ENCODE assay signal across 8 mouse cellular contexts in the genomic region with DNA sequence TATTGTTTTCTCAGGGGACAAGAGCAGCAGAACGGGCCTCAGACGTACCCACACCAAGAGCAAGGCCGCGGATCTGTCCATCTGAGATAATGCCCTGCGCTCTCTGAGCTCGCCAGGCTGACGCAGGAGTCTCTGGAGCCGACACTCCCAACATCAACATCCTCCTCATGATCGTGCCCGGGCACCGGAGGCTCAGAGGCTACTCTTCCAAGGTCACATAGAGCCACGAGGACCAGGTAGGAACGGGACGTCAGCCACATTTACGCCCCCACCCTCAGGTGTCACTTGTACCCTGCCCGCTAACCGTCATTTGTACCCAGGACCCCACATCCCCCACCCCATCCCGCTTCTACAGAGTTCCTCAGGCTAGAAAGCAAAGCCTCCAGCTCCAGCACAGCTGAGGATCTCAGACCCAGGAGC. TPM values are rescaled to one million over a fixed set of nuclear protein-coding genes. Genes with fewer than 3 reads are reported as not detected.
DNase-seq lines count a peak whose midpoint lies in the region; ATAC-seq and TF ChIP-seq lines count a peak whose summit lies in the region.

No protein-coding gene starts in this region.

- no peaks in the 10 kb centered on the region for H3K9me3 ChIP-seq in forebrain, embryonic 10.5 days
- no peaks in the 10 kb centered on the region for H3K9me3 ChIP-seq in limb, embryonic 13.5 days
- H3K9me3 ChIP-seq in midbrain, embryonic 10.5 days (replicated peaks): no peaks in the 10 kb centered on the region

- H3K36me3 ChIP-seq in kidney, adult 2 months (ENCODE audit: control insufficient read depth, insufficient read depth, low read length): no peaks in the 10 kb centered on the region
- H3K36me3 ChIP-seq in forebrain, embryonic 10.5 days (replicated peaks): peaks cover 27% of the 10 kb centered on the region
- H3K36me3 ChIP-seq in limb, embryonic 13.5 days: peaks cover 10% of the 10 kb centered on the region
- peaks cover 20% of the 10 kb centered on the region; the same call in 1 of the 2 replicates for H3K36me3 ChIP-seq in midbrain, embryonic 10.5 days

- H3K4me1 ChIP-seq in kidney, adult 2 months (ENCODE audit: control insufficient read depth, insufficient read depth, low read length): peaks cover 2% of the 10 kb centered on the region; the same call in 1 of the 2 replicates
- peaks cover 34% of the 10 kb centered on the region for H3K4me1 ChIP-seq in forebrain, embryonic 10.5 days
- H3K4me1 ChIP-seq in limb, embryonic 13.5 days: peaks cover 30% of the 10 kb centered on the region
- peaks cover 48% of the 10 kb centered on the region for H3K4me1 ChIP-seq in midbrain, embryonic 10.5 days

- POLR2A ChIA-PET in Patski (lab: Charles Lee): interaction anchor here (0.6 to 2.8 kb wide), 5 partner anchors 12 to 171 kb away, joined by 4 to 8 read pairs (median 6); no protein-coding TSS in a partner anchor

- peak overlapping the region; percentile 66 for H3K4me3 ChIP-seq in kidney, adult 2 months (ENCODE audit: insufficient read depth, low read depth, low read length)
- peak overlapping the region; percentile 66 for H3K4me3 ChIP-seq in forebrain, embryonic 10.5 days
- H3K4me3 ChIP-seq in limb, embryonic 13.5 days: peak overlapping the region; percentile 77
- peak overlapping the region; percentile 80 for H3K4me3 ChIP-seq in midbrain, embryonic 10.5 days

- no peak overlapping the region for H3K27ac ChIP-seq in kidney, adult 2 months (ENCODE audit: insufficient read depth, low read depth, low read length)
- H3K27ac ChIP-seq in forebrain, embryonic 10.5 days: peak overlapping the region; percentile 96
- H3K27ac ChIP-seq in limb, embryonic 13.5 days: peak overlapping the region; percentile 59; the same call in 1 of the 2 replicates
- H3K27ac ChIP-seq in midbrain, embryonic 10.5 days (replicated peaks): peak overlapping the region; percentile 95

- in situ Hi-C loops in Patski (cut with MboI; ENCODE audit: low pct_unique_long_range_greater_than_20kb): no loop called here

- WGBS in kidney, adult 2 months: under 1% methylated on average over 18 of the region's 18 CpGs
- WGBS in forebrain, embryonic 10.5 days: under 1% methylated on average over 18 of the region's 18 CpGs
- under 1% methylated on average over 18 of the region's 18 CpGs for WGBS in limb, embryonic 13.5 days
- WGBS in midbrain, embryonic 10.5 days: under 1% methylated on average over 18 of the region's 18 CpGs

- peak; percentile 11 for ATAC-seq in Patski
- ATAC-seq in limb, embryonic 13.5 days (ENCODE audit: low FRiP score, low read depth): peak; percentile 69

- H3K27me3 ChIP-seq in kidney, adult 2 months (replicated peaks; ENCODE audit: control insufficient read depth, insufficient read depth, low read length): no peaks in the 10 kb centered on the region
- H3K27me3 ChIP-seq in Patski: no peaks in the 10 kb centered on the region
- peaks cover 5% of the 10 kb centered on the region; the same call in 1 of the 2 replicates for H3K27me3 ChIP-seq in forebrain, embryonic 10.5 days (ENCODE audit: poor library complexity, severe bottlenecking)
- H3K27me3 ChIP-seq in limb, embryonic 13.5 days: no peaks in the 10 kb centered on the region
- no peaks in the 10 kb centered on the region for H3K27me3 ChIP-seq in midbrain, embryonic 10.5 days (ENCODE audit: low read depth, poor library complexity, severe bottlenecking)

- no peak for TF ChIP-seq CTCF in kidney, adult 2 months (conservative IDR thresholded peaks at IDR 0.05; ENCODE audit: insufficient read depth, insufficient read length, low read depth, low read length)
- no peak for TF ChIP-seq CTCF in Patski (IDR thresholded peaks at IDR 0.05)

- CTCF ChIA-PET in Patski (lab: Charles Lee): interaction anchor here (0.9 to 3.0 kb wide), 6 partner anchors 10 to 103 kb away, joined by 3 to 11 read pairs (median 4); partner anchors contain the start of gene Spef1

- TF ChIP-seq POLR2A in kidney, adult 2 months (IDR thresholded peaks at IDR 0.05; ENCODE audit: low read depth, low read length): no peak

- DNase-seq in kidney, adult 2 months: peak; percentile 28
- DNase-seq in kidney, postnatal 14 days: no peak
- DNase-seq in Patski (ENCODE audit: low read depth, low spot score): no peak
- no peak for DNase-seq in forebrain, embryonic 10.5 days (ENCODE audit: extremely low spot score, low spot score)
- no peak for DNase-seq in midbrain, embryonic 10.5 days (ENCODE audit: low spot score)
- DNase-seq in adipocyte (ENCODE audit: low spot score): no peak
- no peak for DNase-seq in layer of hippocampus, postnatal 10 days (ENCODE audit: low spot score in 2 of 2)

- H3K4me2 ChIP-seq in limb, embryonic 13.5 days (replicated peaks): peak overlapping the region; percentile 95

- peak overlapping the region; percentile 83 for H3K9ac ChIP-seq in limb, embryonic 13.5 days

RNA-seq across cellular contexts. Expression of gene 1700037H04Rik, which starts 0.4 kb away (rescaled TPM):
- 107 and 112 TPM in 2 replicates for polyA plus RNA-seq in kidney, adult 2 months (2012; rRNA removed)
- 86.3 TPM for polyA plus RNA-seq in Patski (2021)
- polyA plus RNA-seq in forebrain, embryonic 10.5 days (2016; fragmentation: Nextera tagmentation; extraction: Ambion mirVana): 128 and 129 TPM in 2 replicates
- polyA plus RNA-seq in limb, embryonic 13.5 days (2015; fragmentation: Nextera tagmentation; extraction: Ambion mirVana): 55.2 and 56.0 TPM in 2 replicates
- 136 and 145 TPM in 2 replicates for polyA plus RNA-seq in midbrain, embryonic 10.5 days (2016; fragmentation: Nextera tagmentation; extraction: Ambion mirVana)
- 10 to 100 TPM; 64.4 to 70.0 TPM for total RNA-seq in layer of hippocampus, postnatal 10 days (2021)

RNA-seq across cellular contexts. Expression of gene Cenpb, which starts 20.4 kb away (rescaled TPM):
- 95.3 and 105 TPM in 2 replicates for polyA plus RNA-seq in kidney, adult 2 months (2012; rRNA removed)
- 84.4 TPM for polyA plus RNA-seq in Patski (2021)
- polyA plus RNA-seq in forebrain, embryonic 10.5 days (2016; fragmentation: Nextera tagmentation; extraction: Ambion mirVana): 8.9 and 10.0 TPM in 2 replicates
- 11.2 and 11.6 TPM in 2 replicates for polyA plus RNA-seq in limb, embryonic 13.5 days (2015; fragmentation: Nextera tagmentation; extraction: Ambion mirVana)
- polyA plus RNA-seq in midbrain, embryonic 10.5 days (2016; fragmentation: Nextera tagmentation; extraction: Ambion mirVana): 9.0 and 10.6 TPM in 2 replicates
- total RNA-seq in layer of hippocampus, postnatal 10 days (2021): 100 to 1,000 TPM; 106 to 108 TPM

RNA-seq across cellular contexts. Expression of gene Gm11037, which starts 26.2 kb away (rescaled TPM):
- polyA plus RNA-seq in kidney, adult 2 months (2012; rRNA removed): not detected in 2 replicates
- not detected for polyA plus RNA-seq in Patski (2021)
- not detected in 2 replicates for polyA plus RNA-seq in forebrain, embryonic 10.5 days (2016; fragmentation: Nextera tagmentation; extraction: Ambion mirVana)
- not detected in 2 replicates for polyA plus RNA-seq in limb, embryonic 13.5 days (2015; fragmentation: Nextera tagmentation; extraction: Ambion mirVana)
- polyA plus RNA-seq in midbrain, embryonic 10.5 days (2016; fragmentation: Nextera tagmentation; extraction: Ambion mirVana): not detected in 2 replicates
- not detected for total RNA-seq in layer of hippocampus, postnatal 10 days (2021)

RNA-seq across cellular contexts. Expression of gene Cdc25b, which starts 27.2 kb away (rescaled TPM):
- polyA plus RNA-seq in kidney, adult 2 months (2012; rRNA removed): 12.9 TPM in 2 replicates
- polyA plus RNA-seq in Patski (2021): 23.5 TPM
- 65.9 and 79.3 TPM in 2 replicates for polyA plus RNA-seq in forebrain, embryonic 10.5 days (2016; fragmentation: Nextera tagmentation; extraction: Ambion mirVana)
- 57.6 and 60.3 TPM in 2 replicates for polyA plus RNA-seq in limb, embryonic 13.5 days (2015; fragmentation: Nextera tagmentation; extraction: Ambion mirVana)
- polyA plus RNA-seq in midbrain, embryonic 10.5 days (2016; fragmentation: Nextera tagmentation; extraction: Ambion mirVana): 117 and 140 TPM in 2 replicates
- total RNA-seq in layer of hippocampus, postnatal 10 days (2021): 10 to 100 TPM; 19.7 to 27.0 TPM

RNA-seq across cellular contexts. Expression of gene Spef1, which starts 27.6 kb away (rescaled TPM):
- polyA plus RNA-seq in kidney, adult 2 months (2012; rRNA removed): 4.6 and 5.2 TPM in 2 replicates
- polyA plus RNA-seq in Patski (2021): 9.4 TPM
- 4.4 and 4.6 TPM in 2 replicates for polyA plus RNA-seq in forebrain, embryonic 10.5 days (2016; fragmentation: Nextera tagmentation; extraction: Ambion mirVana)
- 4.7 and 5.5 TPM in 2 replicates for polyA plus RNA-seq in limb, embryonic 13.5 days (2015; fragmentation: Nextera tagmentation; extraction: Ambion mirVana)
- 3.7 and 6.3 TPM in 2 replicates for polyA plus RNA-seq in midbrain, embryonic 10.5 days (2016; fragmentation: Nextera tagmentation; extraction: Ambion mirVana)
- total RNA-seq in layer of hippocampus, postnatal 10 days (2021): 10 to 100 TPM; 21.9 to 22.7 TPM
